Mouse (Mus musculus) forebrain, postnatal 0 days (tissue): ENCODE measurements around the gene Dync2li1. TPM values are rescaled to one million over a fixed set of nuclear protein-coding genes. Genes with fewer than 3 reads are reported as not detected.

Experiments
- ATAC-seq: fragments of 200-750 bp; cut with Nextera tagmentation; 2 replicates; pipeline ENCODE4 v1.8.0; 2017; ENCODE audit warnings: mild to moderate bottlenecking, moderate library complexity
- DNase-seq: peaks from one replicate; pipeline ENCODE4 v3.0.0-alpha.2; 2015
- H3K27ac ChIP-seq: fragments of 300-500 bp; sonication (generic); 2 replicates; pipeline ENCODE4 v1.5.1; 2014; ENCODE audit warnings: low read depth, mild to moderate bottlenecking, antibody characterized with exemption, low read length, moderate library complexity, mixed read lengths
- H3K27me3 ChIP-seq: fragments of 300-500 bp; sonication (generic); 2 replicates; pipeline ENCODE4 v1.6.1; 2014; ENCODE audit warnings: mild to moderate bottlenecking, low read length, mixed read lengths; ENCODE audit not compliant: insufficient read depth
- H3K36me3 ChIP-seq: fragments of 300-500 bp; sonication (generic); 2 replicates; pipeline ENCODE4 v1.6.1; 2014; ENCODE audit warnings: mild to moderate bottlenecking, moderate library complexity; ENCODE audit not compliant: insufficient read depth
- H3K4me1 ChIP-seq: fragments of 300-500 bp; sonication (generic); 2 replicates; pipeline ENCODE4 v1.6.1; 2014; ENCODE audit warnings: antibody characterized with exemption; ENCODE audit not compliant: insufficient read depth
- H3K4me2 ChIP-seq: fragments of 300-500 bp; sonication (generic); 2 replicates; pipeline ENCODE4 v1.6.1; 2014; ENCODE audit warnings: low read depth, mild to moderate bottlenecking, moderate library complexity
- H3K4me3 ChIP-seq: fragments of 300-500 bp; sonication (generic); 2 replicates; pipeline ENCODE4 v1.5.1; 2014; ENCODE audit warnings: low read depth, low read length, mixed read lengths
- H3K9ac ChIP-seq: fragments of 300-500 bp; sonication (generic); 2 replicates; pipeline ENCODE4 v1.6.1; 2014; ENCODE audit warnings: mild to moderate bottlenecking
- H3K9me3 ChIP-seq: fragments of 300-500 bp; sonication (generic); 2 replicates; pipeline ENCODE4 v1.6.1; 2016; ENCODE audit warnings: low read length
- CTCF ChIP-seq: sonication (generic); IDR thresholded peaks from 2 replicates; pipeline ENCODE4 v1.5.1; 2016; ENCODE audit warnings: antibody characterized with exemption, control low read depth, low read depth
- WGBS: fragments of 180-500 bp; shearing (Covaris S2); extraction: QIAGEN DNeasy Blood & Tissue Kit; methylation state at CpG from one replicate; pipeline ENCODE4 v1.1.7; 2014; 5-methylcytosine and 5-hydroxymethylcytosine counted together
- polyA plus RNA-seq: library from polyadenylated mRNA; unstranded; fragments of >200 nt; fragmentation: Nextera tagmentation; extraction: Ambion mirVana; gene quantifications from 2 replicates; pipeline ENCODE4 v1.2.1, GENCODE M21; 2015
- total RNA-seq: library from RNA; depleted of rRNA; stranded (reverse); fragments of >200 nt; gene quantifications from 2 replicates; pipeline ENCODE4 v1.2.3, GENCODE M21; 2014

Dync2li1 gene
- total and polyA plus RNA-seq, 2 experiments from 2014 or later, result 14.0 to 42.1 TPM

GRCm38 (mm10) chr17:84681670-84682069, 55.4 kb downstream of the Dync2li1 start:
- Histone ChIP-seq H3K4me3 (no peak overlapping the region), H3K4me2 (no peak overlapping the region), H3K9ac (no peak overlapping the region), H3K27me3 (no peaks in the 10 kb centered on the region), H3K36me3 (no peaks in the 10 kb centered on the region), H3K9me3 (no peaks in the 10 kb centered on the region), H3K27ac (no peak overlapping the region), H3K4me1 (no peaks in the 10 kb centered on the region)
- DNase-seq (peak; percentile 63), ATAC-seq (no peak)
- 76% methylated on average over 3 of the region's 3 CpGs for WGBS
- no peak for TF ChIP-seq CTCF

- Histone ChIP-seq H3K27me3 (no peaks in the 10 kb centered on the region), H3K27ac (no peak within 1 kb of the TSS), H3K36me3 (no peaks in the 10 kb centered on the region), H3K9me3 (no peaks in the 10 kb centered on the region), H3K9ac (no peak within 1 kb of the TSS), H3K4me1 (no peaks in the 10 kb centered on the region), H3K4me3 (no peak within 1 kb of the TSS), H3K4me2 (no peak within 1 kb of the TSS)
- 84% methylated on average over 18 of the region's 18 CpGs for WGBS
- ATAC-seq (no peak), DNase-seq (no peak)
- no peak for TF ChIP-seq CTCF
Observed at GRCm38 (mm10) chr17:84682734-84683717, 56.7 kb downstream of the Dync2li1 start, which contains the start of gene Abcg5. Abcg5 (minus strand) TSS chr17:84683011.

GRCm38 (mm10) chr17:84684284-84684683, 58.0 kb downstream of the Dync2li1 start:
- Histone ChIP-seq H3K4me1 (no peaks in the 10 kb centered on the region), H3K9ac (no peak overlapping the region), H3K9me3 (no peaks in the 10 kb centered on the region), H3K27ac (no peak overlapping the region), H3K36me3 (no peaks in the 10 kb centered on the region), H3K27me3 (no peaks in the 10 kb centered on the region), H3K4me2 (no peak overlapping the region), H3K4me3 (no peak overlapping the region)
- no peak for TF ChIP-seq CTCF
- WGBS, result 54% methylated on average over 6 of the region's 6 CpGs
- ATAC-seq (no peak), DNase-seq (no peak)

GRCm38 (mm10) chr17:84685286-84685685, 59.0 kb downstream of the Dync2li1 start:
- Histone ChIP-seq H3K9ac (no peak overlapping the region), H3K4me3 (no peak overlapping the region), H3K9me3 (no peaks in the 10 kb centered on the region), H3K4me1 (no peaks in the 10 kb centered on the region), H3K27me3 (no peaks in the 10 kb centered on the region), H3K4me2 (no peak overlapping the region), H3K36me3 (no peaks in the 10 kb centered on the region), H3K27ac (no peak overlapping the region)
- TF ChIP-seq CTCF, result no peak
- ATAC-seq, result peak; percentile 38; the same call in 1 of the 2 replicates
- WGBS, result 83% methylated on average over 4 of the region's 4 CpGs
- DNase-seq, result no peak

DNA sequence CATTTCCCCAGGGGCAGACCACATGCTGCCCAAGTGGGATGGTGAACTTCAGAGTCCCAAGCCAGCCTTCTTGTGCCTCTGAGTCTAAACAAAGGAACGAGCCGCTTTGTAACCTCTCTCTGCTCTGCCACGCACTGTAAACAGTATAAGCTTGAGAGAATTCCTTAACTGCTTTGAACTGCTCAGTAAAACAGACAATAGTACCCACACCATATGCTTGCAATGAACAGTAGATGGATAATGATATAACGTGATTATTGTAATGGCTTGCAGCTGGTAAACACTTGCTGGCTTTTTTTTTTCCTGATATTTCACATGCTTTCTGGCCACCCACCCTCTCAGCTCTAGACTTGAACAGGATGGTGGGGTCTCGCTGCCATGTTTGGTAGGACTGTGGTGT, 61.7 kb downstream of the Dync2li1 start:
- Histone ChIP-seq H3K27me3 (no peaks in the 10 kb centered on the region), H3K27ac (no peak overlapping the region), H3K4me2 (no peak overlapping the region), H3K4me1 (no peaks in the 10 kb centered on the region), H3K9me3 (no peaks in the 10 kb centered on the region), H3K4me3 (no peak overlapping the region), H3K36me3 (no peaks in the 10 kb centered on the region), H3K9ac (no peak overlapping the region)
- DNase-seq (no peak), ATAC-seq (no peak)
- 65% methylated on average over 5 of the region's 5 CpGs for WGBS
- no peak for TF ChIP-seq CTCF

DNA sequence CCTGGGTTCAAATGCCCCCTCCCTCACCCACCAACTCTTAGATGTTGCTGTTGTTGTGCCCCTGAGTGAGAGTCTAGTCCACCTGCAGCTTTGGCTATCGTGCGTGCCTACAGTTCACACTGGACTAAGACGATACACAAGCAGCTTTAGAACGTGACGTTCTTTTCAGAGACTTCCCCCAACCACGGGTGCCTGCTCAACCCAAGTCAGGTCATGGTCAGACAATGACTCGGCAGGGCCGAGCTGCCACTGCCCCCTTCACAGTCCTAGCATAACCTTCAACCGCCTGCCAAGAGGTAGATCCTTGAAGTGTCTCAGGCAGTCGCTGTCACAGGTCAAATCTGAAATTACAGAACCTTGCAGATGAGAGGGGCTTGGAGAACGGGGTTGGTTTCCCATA, 62.5 kb downstream of the Dync2li1 start:
- WGBS, result 93% methylated on average over 11 of the region's 11 CpGs
- H3K27ac ChIP-seq, result no peak overlapping the region
- no peaks in the 10 kb centered on the region for H3K36me3 ChIP-seq
- DNase-seq (no peak), ATAC-seq (no peak)
- no peak overlapping the region for H3K4me2 ChIP-seq
- no peak overlapping the region for H3K9ac ChIP-seq
- no peaks in the 10 kb centered on the region for H3K27me3 ChIP-seq
- TF ChIP-seq CTCF, result no peak
- H3K9me3 ChIP-seq, result no peaks in the 10 kb centered on the region
- no peak overlapping the region for H3K4me3 ChIP-seq
- no peaks in the 10 kb centered on the region for H3K4me1 ChIP-seq

- WGBS, result 89% methylated on average over 5 of the region's 5 CpGs
- no peak overlapping the region for H3K4me2 ChIP-seq
- no peaks in the 10 kb centered on the region for H3K4me1 ChIP-seq
- no peak overlapping the region for H3K9ac ChIP-seq
- no peak for DNase-seq
- H3K4me3 ChIP-seq, result no peak overlapping the region
- H3K36me3 ChIP-seq, result no peaks in the 10 kb centered on the region
- no peaks in the 10 kb centered on the region for H3K27me3 ChIP-seq
- H3K27ac ChIP-seq, result no peak overlapping the region
- ATAC-seq, result no peak
- H3K9me3 ChIP-seq, result no peaks in the 10 kb centered on the region
- no peak for TF ChIP-seq CTCF
Observed at GRCm38 (mm10) chr17:84689316-84689715, 63.0 kb downstream of the Dync2li1 start.
